Mouse (Mus musculus) cerebellum, adult 11 months (tissue): Measurements from ENCODE around the gene Tmem62.
"Not testable (repeated sequence)": the region's sequence is repeated elsewhere in the genome, so short reads cannot be mapped to it uniquely, and the experiment has no call there.

Source experiments
- DNase-seq: peaks from one replicate; pipeline ENCODE4 v3.0.0; 2022

Gene Tmem62

GRCm38 (mm10) chr2:120976990-120977925 is at the start of gene Tmem62:
Gene Tmem62 (plus strand): TSS chr2:120977017.
- DNase-seq: peak; percentile 74

GRCm38 (mm10) chr2:120933038-120933437 is 43.8 kb upstream of the Tmem62 start:
- DNase-seq: no peak

- peak; percentile 51 for DNase-seq
Measured at GRCm38 (mm10) chr2:120951208-120951607, 25.6 kb upstream of the Tmem62 start.

GRCm38 (mm10) chr2:120952176-120952938 is 24.5 kb upstream of the Tmem62 start:
- DNase-seq: no peak

GRCm38 (mm10) chr2:120959363-120959762 is 17.5 kb upstream of the Tmem62 start:
- no peak for DNase-seq

- no peak for DNase-seq
Measured at GRCm38 (mm10) chr2:120959827-120960226, 17.0 kb upstream of the Tmem62 start.

- no peak for DNase-seq
Measured at GRCm38 (mm10) chr2:120960261-120960660, 16.6 kb upstream of the Tmem62 start.

GRCm38 (mm10) chr2:120963110-120963509 is 13.7 kb upstream of the Tmem62 start:
- no peak for DNase-seq

- DNase-seq: no peak
Measured at GRCm38 (mm10) chr2:120965486-120965885, 11.3 kb upstream of the Tmem62 start.

GRCm38 (mm10) chr2:120970045-120970539 is 6.7 kb upstream of the Tmem62 start:
- no peak for DNase-seq

GRCm38 (mm10) chr2:120970559-120971080 is 6.2 kb upstream of the Tmem62 start, which contains the start of gene Ubr1:
Gene Ubr1 (minus strand): TSS chr2:120970715.
- DNase-seq: peak; percentile 80

- no peak for DNase-seq
Measured at GRCm38 (mm10) chr2:120971766-120972165, 5.1 kb upstream of the Tmem62 start.

- not testable (repeated sequence) for DNase-seq
Measured at GRCm38 (mm10) chr2:120972257-120972656, 4.6 kb upstream of the Tmem62 start.

GRCm38 (mm10) chr2:120972964-120973363 is 3.9 kb upstream of the Tmem62 start:
- no peak for DNase-seq

GRCm38 (mm10) chr2:120976308-120976707 is 509 bp upstream of the Tmem62 start:
- DNase-seq: no peak

- DNase-seq: no peak
Measured at GRCm38 (mm10) chr2:120977926-120978692, 1.3 kb downstream of the Tmem62 start.

GRCm38 (mm10) chr2:120978693-120979037 is 1.8 kb downstream of the Tmem62 start:
- DNase-seq: no peak

GRCm38 (mm10) chr2:120979819-120980218 is 3.0 kb downstream of the Tmem62 start:
- DNase-seq: no peak

- no peak for DNase-seq
Measured at GRCm38 (mm10) chr2:120980861-120981260, 4.0 kb downstream of the Tmem62 start.

GRCm38 (mm10) chr2:120983611-120984010 is 6.8 kb downstream of the Tmem62 start:
- no peak for DNase-seq

- no peak for DNase-seq
Measured at GRCm38 (mm10) chr2:120985241-120985640, 8.4 kb downstream of the Tmem62 start.

- DNase-seq: no peak
Measured at GRCm38 (mm10) chr2:120991196-120991595, 14.4 kb downstream of the Tmem62 start.

- not testable (repeated sequence) for DNase-seq
Measured at GRCm38 (mm10) chr2:120996607-120997006, 19.8 kb downstream of the Tmem62 start.
